Mouse (Mus musculus) brain, embryonic 14.5 days (tissue): ENCODE measurements at regions not wholly inside any gene's neighbourhood (a gene's known extent, or its start where the extent isn't known, plus 50 kb on each side); places are given as distances from the start of the nearest gene placed in this dataset.

Source experiments
- CTCF ChIP-seq: fragments of 200-500 bp; IDR thresholded peaks from 2 replicates; pipeline ENCODE4 v1.5.1; 2012; ENCODE audit warnings: inconsistent platforms, mild to moderate bottlenecking, moderate library complexity, borderline replicate concordance; ENCODE audit not compliant: insufficient read depth, insufficient read length; ENCODE audit errors: extremely low read depth
- POLR2A ChIP-seq: fragments of 200-500 bp; IDR thresholded peaks from 2 replicates; pipeline ENCODE4 v1.6.1; 2012; ENCODE audit warnings: mild to moderate bottlenecking, inconsistent platforms, borderline replicate concordance; ENCODE audit not compliant: poor library complexity, insufficient read depth, insufficient read length, severe bottlenecking; ENCODE audit errors: extremely low read depth

DNA sequence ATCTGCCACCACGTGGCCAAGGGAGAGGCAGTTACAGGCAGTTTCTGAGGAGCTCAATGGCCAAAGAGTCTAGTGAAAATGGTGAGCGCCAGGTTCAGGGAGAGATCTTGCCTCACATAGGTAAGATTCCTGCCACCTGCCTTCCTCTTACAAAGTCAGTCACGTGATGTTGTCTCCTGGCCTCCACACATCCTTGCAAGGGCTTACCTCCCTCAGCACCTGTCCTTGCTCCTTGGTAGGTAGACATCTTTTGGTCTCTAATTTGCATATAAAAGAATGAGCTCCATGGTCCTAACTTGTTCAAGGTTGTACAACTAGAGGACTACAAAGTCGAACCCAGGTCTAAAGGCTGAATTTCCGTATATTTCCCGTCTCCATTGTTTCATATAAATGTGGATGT, 159.1 kb downstream of the Klf5 start:
- TF ChIP-seq CTCF (no peak), POLR2A (no peak)
